Mouse (Mus musculus): ENCODE measurements around the gene Sh2b2.
A peak's percentile ranks its signal among the peaks of the same experiment; 100 is the strongest.

Sh2b2 gene

DNA sequence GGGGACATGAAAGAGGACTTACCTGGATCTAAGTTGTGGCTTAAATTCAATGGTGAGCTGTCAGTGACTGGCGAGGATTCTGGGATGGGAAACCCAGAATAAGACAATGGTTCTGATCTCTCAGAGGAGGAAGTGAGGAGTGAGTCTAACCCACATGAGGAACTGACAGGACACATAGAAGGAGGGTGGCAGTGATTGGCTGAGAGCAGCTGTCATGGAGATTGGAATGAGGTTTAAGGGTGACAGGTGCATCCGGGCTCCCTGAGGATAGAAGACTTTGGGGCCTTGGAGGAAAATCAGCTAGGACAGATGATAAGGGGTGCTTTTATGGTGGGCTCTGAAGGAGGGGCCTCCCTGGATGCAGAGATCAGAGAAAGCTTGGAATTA is at the start of gene Sh2b2:
Gene Sh2b2 (minus strand): TSS at position 105 of the 387 bp plus-strand sequence.
- DNase-seq (ENCODE audit: low read depth): no peak

DNA sequence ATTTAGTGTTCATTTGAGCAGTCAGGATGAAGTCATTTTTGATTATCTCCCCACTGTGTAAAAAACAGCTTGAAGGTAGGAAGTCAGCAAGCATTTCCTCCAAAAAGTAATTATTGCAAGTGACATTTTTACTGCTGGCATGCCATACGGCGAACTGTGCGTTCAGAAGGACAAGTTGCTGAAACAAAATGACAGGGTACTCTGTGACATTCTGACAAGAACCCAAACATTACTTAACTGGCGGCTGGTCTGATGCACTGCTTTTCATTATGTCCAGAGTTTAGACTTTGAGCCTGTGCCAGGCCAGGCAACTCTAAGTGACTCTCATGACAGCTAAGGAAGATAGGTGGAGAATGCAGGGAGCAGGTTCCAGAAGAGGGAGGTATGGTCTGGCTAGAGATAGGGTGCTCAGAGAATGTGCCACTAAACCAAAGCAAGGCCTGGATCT is 46.6 kb upstream of the Sh2b2 start:
- no peak for DNase-seq (ENCODE audit: low read depth)

- no peak for DNase-seq (ENCODE audit: low read depth)
Observed at GRCm38 (mm10) chr5:136292361-136292760, 46.0 kb upstream of the Sh2b2 start.

GRCm38 (mm10) chr5:136291562-136291961 is 45.2 kb upstream of the Sh2b2 start:
- DNase-seq (ENCODE audit: low read depth): no peak

GRCm38 (mm10) chr5:136289776-136290175 is 43.4 kb upstream of the Sh2b2 start:
- DNase-seq (ENCODE audit: low read depth): no peak

DNA sequence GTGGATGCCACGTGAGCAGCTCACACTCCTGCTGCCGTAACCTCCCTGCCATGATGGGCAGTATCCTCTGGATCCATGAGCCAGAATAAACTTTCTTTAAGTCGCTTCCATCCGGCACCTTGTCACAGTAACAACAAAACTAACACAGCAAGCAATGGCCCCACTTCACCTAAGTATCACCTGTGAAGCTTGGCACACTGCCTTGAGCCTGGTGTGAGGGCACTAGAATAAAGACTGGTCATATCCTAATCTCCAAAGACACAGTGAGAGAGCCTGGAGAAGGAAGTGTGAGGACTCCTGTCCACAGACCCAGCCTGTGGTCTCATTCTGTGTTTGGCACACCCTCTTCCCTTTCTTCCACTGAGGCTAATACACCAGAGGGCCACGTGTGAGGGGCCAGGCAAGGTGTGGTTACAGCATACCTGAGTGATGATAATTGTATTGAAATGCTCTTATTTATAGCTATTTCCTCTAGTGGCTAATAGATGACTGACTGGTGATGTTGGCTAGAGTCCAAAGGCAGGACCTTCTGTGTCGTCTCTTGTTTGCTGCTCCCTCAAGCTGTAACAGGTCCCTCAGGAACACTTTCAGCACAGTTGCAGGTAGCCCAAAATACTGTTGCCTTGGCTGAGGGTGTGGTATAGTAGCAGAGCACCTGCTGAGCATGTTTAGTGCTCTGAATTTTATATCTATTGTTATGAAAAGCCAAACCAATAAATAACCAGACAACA is 42.2 kb upstream of the Sh2b2 start:
- DNase-seq (ENCODE audit: low read depth): no peak

DNA sequence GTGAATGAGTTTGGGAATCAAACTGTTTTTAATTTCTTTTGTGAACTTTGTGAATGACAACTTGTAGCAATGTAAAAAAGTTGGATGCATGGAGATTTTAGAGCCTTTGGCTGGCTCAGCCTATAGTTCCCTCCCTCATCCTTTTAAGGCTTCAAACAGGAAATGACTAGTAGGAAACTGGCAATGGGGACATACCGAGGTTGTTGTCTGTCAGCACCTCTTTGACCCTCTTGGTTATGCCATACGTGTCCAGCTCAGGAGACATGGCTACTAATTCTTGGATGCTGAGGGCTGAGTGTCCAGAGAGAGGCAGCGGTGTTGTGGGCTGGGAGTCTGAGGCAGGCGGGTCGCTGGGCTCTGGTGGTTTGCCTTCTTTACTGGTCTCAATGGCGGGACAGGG is 40.2 kb upstream of the Sh2b2 start:
- DNase-seq (ENCODE audit: low read depth): peak; percentile 54

DNA sequence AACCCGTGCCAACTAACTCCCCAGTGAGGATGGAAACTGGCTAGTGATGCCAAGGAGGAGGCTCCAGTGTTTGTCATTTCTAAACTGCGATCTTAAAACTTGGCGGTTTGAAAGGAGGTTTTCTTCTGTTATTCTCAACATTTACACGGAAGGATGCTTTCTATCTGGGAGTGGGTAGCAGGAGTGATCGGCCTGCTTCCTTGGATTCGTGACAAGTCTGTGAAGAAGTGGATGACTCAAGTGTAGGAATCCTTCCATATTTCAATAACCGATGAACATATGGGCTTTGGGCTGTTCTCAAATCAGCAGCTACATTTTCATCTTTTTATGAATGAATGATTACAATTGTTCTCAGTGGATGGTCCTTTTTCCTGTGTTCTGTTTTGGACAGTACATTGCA is 38.8 kb upstream of the Sh2b2 start:
- no peak for DNase-seq (ENCODE audit: low read depth)

- peak; percentile 45 for DNase-seq (ENCODE audit: low read depth)
Observed at GRCm38 (mm10) chr5:136281351-136281750, 35.0 kb upstream of the Sh2b2 start.

- DNase-seq (ENCODE audit: low read depth): no peak
Observed at GRCm38 (mm10) chr5:136274739-136275138, 28.4 kb upstream of the Sh2b2 start.

- DNase-seq (ENCODE audit: low read depth): no peak
Observed at GRCm38 (mm10) chr5:136269937-136270336, 23.6 kb upstream of the Sh2b2 start.

DNA sequence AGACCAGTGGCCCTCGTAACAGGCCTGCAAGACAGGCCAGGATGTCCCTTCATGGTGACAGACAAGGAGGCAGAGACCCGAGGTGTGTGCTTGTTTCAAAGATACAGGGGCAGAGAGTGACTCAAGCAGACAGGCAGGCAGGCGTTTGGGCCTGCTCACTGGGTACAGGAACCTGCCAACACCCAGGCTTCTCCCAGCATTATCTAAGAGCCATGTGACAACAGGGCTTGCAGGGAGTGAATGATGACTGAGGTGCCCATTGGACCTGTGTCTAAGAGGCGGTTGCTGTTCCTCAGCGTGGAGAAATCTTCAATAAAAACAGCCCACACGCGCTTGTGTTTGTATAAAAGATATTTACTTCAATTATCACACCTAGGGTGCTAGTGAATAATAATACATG is 19.7 kb upstream of the Sh2b2 start:
- no peak for DNase-seq (ENCODE audit: low read depth)

- DNase-seq (ENCODE audit: low read depth): no peak
Observed at GRCm38 (mm10) chr5:136263342-136263741, 17.0 kb upstream of the Sh2b2 start.

DNA sequence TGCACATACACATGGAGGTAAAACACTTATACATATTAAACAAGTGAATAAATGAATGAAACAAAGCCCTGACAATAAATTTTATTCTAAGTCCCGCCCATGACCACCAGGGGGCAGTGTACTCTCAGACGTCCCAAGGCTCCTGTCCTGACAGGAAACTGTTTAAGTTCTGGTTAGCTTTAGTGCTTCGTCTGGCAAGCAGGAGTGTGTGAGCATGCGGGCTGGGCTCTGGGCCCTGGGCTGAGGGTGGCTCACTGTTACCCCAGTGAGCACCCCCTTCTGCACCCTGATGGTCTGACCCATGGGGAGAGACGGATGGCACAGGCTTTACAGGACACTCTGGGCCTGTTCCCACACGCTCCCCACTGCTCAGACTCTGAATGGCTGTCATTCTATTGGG is 12.6 kb upstream of the Sh2b2 start:
- DNase-seq (ENCODE audit: low read depth): peak; percentile 80

GRCm38 (mm10) chr5:136252899-136253298 is 6.5 kb upstream of the Sh2b2 start:
- DNase-seq (ENCODE audit: low read depth): peak; percentile 75

GRCm38 (mm10) chr5:136251004-136251403 is 4.6 kb upstream of the Sh2b2 start:
- DNase-seq (ENCODE audit: low read depth): peak; percentile 56

GRCm38 (mm10) chr5:136248441-136248840 is 2.1 kb upstream of the Sh2b2 start:
- DNase-seq (ENCODE audit: low read depth): no peak

DNA sequence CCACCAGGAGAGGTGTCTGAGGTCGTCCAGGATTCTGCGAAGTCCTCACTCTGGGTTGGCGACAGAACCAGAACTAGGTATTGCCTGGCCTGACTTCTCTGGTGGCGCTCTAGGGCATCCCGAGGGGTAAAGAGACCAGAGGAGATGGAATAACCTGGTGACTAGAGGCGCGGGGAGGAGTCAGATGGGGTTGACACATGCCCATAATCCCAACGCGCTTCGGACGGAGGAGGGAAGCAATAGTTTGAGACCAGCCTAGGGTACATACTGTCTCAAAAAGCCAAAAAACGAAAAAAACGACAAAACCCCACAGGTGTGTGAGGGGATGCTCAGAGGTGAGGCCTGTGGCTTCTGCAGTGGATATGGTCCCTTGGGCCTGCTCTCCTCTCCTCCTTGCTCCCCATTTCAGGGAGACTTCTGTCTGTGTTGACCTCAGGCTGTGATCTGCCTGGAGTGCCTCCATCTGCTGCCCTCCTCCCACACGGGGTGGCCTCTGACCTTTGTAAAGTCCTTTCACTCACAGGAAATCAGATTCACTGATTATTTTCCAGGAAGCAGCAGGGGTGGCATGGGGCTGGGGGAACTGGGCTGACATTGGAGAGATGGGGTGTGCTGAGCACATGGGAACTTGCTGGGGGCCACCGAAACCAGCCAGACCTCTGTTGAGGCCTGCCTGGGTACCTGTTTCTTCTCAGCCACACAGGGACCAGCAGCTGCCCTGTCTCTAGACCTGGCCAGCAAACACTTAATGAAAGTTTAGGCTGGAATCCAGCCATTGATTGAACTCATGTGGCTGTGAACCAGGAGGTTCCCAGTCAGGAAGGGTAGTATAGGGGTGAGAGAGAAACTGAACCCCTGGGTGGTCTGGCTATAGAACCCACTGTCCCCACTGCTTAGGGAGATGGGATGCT is 560 bp downstream of the Sh2b2 start:
- no peak for DNase-seq (ENCODE audit: low read depth)

GRCm38 (mm10) chr5:136244762-136245540 is 1.4 kb downstream of the Sh2b2 start:
- no peak for DNase-seq (ENCODE audit: low read depth)

GRCm38 (mm10) chr5:136243851-136244761 is 2.2 kb downstream of the Sh2b2 start:
- no peak for DNase-seq (ENCODE audit: low read depth)

- DNase-seq (ENCODE audit: low read depth): no peak
Observed at GRCm38 (mm10) chr5:136241161-136241560, 5.2 kb downstream of the Sh2b2 start.

Measured in 416B (cell line).